Mouse (Mus musculus) intestine, embryonic 14.5 days (tissue): ENCODE results near the gene Gm20696. TPM values are rescaled to one million over a fixed set of nuclear protein-coding genes. Genes with fewer than 3 reads are reported as not detected.

Experiments used
- ATAC-seq: fragments of 200-750 bp; cut with Nextera tagmentation; replicated peaks from 2 replicates; pipeline ENCODE4 v1.8.0; 2017; ENCODE audit warnings: low read depth, moderate number of reproducible peaks, moderate TSS enrichment, moderate library complexity; ENCODE audit not compliant: low FRiP score, low TSS enrichment
- DNase-seq: peaks from one replicate; pipeline ENCODE4 v3.0.0-alpha.2; 2018; ENCODE audit warnings: low spot score
- H3K27ac ChIP-seq: fragments of 300-500 bp; sonication (generic); 2 replicates; pipeline ENCODE4 v1.5.1; 2014; ENCODE audit warnings: low read depth, mild to moderate bottlenecking, control low read depth
- H3K27me3 ChIP-seq: fragments of 300-500 bp; sonication (generic); replicated peaks from 2 replicates; pipeline ENCODE4 v1.6.1; 2014; ENCODE audit warnings: low read length, control low read depth; ENCODE audit not compliant: control insufficient read depth, insufficient read depth
- H3K36me3 ChIP-seq: fragments of 300-500 bp; sonication (generic); 2 replicates; pipeline ENCODE4 v1.6.1; 2014; ENCODE audit warnings: low read length, control low read depth; ENCODE audit not compliant: control insufficient read depth, insufficient read depth
- H3K4me1 ChIP-seq: fragments of 300-500 bp; sonication (generic); replicated peaks from 2 replicates; pipeline ENCODE4 v1.6.1; 2014; ENCODE audit warnings: low read length, control low read depth, mixed read lengths; ENCODE audit not compliant: control insufficient read depth, insufficient read depth
- H3K4me2 ChIP-seq: fragments of 300-500 bp; sonication (generic); 2 replicates; pipeline ENCODE4 v1.6.1; 2014; ENCODE audit warnings: low read length
- H3K4me3 ChIP-seq: fragments of 300-500 bp; sonication (generic); 2 replicates; pipeline ENCODE4 v1.5.1; 2014; ENCODE audit warnings: low read depth, low read length, control low read depth, mixed read lengths
- H3K9ac ChIP-seq: fragments of 300-500 bp; sonication (generic); 2 replicates; pipeline ENCODE4 v1.6.1; 2014; ENCODE audit warnings: mild to moderate bottlenecking, low read length
- H3K9me3 ChIP-seq: fragments of 300-500 bp; sonication (generic); 2 replicates; pipeline ENCODE4 v1.6.1; 2016; ENCODE audit warnings: low read length, control low read depth; ENCODE audit not compliant: control insufficient read depth
- WGBS: fragments of 180-500 bp; shearing (Covaris S2); extraction: QIAGEN DNeasy Blood & Tissue Kit; methylation state at CpG from one replicate; pipeline ENCODE4 v1.1.7; 2014; 5-methylcytosine and 5-hydroxymethylcytosine counted together
- polyA plus RNA-seq: library from polyadenylated mRNA; unstranded; fragments of >200 nt; fragmentation: Nextera tagmentation; extraction: Ambion mirVana; gene quantifications from 2 replicates; pipeline ENCODE4 v1.2.1, GENCODE M21; 2014

Gene Gm20696
- polyA plus RNA-seq, 1 experiment from 2014 or later: 6.9 TPM

DNA sequence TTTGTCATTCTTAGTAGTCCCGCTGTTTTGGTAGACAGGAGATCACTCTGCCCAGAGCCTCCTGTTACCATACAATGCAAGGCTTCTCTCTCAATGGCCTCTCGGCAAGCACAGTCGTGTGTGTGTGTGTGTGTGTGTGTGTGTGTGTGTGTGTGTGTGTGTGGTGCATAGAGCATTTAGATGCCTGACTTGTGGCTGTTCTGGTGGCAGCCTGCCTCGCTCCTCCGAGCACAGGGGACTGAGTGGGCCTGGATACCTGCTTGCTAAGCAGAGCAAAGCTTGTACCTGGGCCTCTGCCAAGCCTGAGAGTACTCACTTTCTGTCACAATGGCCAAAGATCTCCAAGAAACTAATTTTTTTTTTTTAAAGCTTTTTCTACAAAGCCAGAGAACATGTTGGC lies 67.4 kb downstream of the Gm20696 start:
- no peak overlapping the region for H3K27ac ChIP-seq
- no peak overlapping the region for H3K4me3 ChIP-seq
- H3K4me2 ChIP-seq: no peak overlapping the region
- 69% methylated on average over 5 of the region's 5 CpGs for WGBS
- ATAC-seq: no peak
- no peaks in the 10 kb centered on the region for H3K27me3 ChIP-seq
- no peak overlapping the region for H3K9ac ChIP-seq
- no peaks in the 10 kb centered on the region; the same call in 1 of the 2 replicates for H3K4me1 ChIP-seq
- H3K36me3 ChIP-seq: no peaks in the 10 kb centered on the region
- DNase-seq: no peak
- no peaks in the 10 kb centered on the region for H3K9me3 ChIP-seq

DNA sequence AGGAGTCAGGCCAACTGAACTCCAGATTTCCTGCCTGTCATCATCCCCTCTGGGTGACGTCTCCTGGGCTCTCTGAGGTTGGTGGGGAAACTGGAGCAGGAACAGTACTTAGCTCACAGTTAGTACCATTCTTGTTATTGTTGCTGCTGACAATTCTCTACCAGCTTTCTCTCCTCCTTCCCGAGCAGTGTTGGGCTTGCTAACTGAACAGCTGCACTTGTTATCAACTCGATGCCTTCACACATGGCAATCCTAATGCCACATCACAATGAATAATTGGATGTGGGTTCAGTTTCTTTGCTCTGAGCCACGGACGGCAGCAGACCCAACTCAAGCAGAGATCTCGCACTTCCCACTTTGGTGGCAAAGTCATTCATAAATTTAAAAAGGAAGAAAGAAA lies 89.6 kb downstream of the Gm20696 start:
- Histone ChIP-seq H3K9me3 (no peaks in the 10 kb centered on the region), H3K4me1 (no peaks in the 10 kb centered on the region), H3K27ac (no peak overlapping the region), H3K4me3 (no peak overlapping the region), H3K4me2 (no peak overlapping the region), H3K9ac (no peak overlapping the region), H3K36me3 (no peaks in the 10 kb centered on the region), H3K27me3 (no peaks in the 10 kb centered on the region)
- 74% methylated on average over 6 of the region's 6 CpGs for WGBS
- DNase-seq: no peak
- no peak for ATAC-seq

DNA sequence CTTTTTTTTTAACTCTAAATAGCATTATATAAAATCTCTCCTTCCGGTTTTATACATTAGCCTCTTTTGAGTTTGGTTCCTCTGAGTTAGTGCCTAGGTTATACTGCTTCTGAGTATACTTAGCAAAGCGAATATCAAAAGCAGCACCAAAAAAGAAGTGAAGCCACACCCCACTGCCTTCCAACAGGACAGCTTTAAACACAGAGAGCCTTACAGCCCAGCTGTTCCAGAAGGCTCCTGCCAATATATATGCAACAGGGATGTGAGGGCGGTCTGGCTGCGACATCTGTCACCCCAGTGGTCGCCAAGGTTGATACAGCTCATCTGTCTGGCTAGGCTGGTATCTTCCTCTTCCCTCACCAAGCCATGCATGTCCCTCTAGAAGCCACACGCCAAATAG lies 91.0 kb downstream of the Gm20696 start:
- WGBS: 80% methylated on average over 6 of the region's 6 CpGs
- no peak for DNase-seq

DNA sequence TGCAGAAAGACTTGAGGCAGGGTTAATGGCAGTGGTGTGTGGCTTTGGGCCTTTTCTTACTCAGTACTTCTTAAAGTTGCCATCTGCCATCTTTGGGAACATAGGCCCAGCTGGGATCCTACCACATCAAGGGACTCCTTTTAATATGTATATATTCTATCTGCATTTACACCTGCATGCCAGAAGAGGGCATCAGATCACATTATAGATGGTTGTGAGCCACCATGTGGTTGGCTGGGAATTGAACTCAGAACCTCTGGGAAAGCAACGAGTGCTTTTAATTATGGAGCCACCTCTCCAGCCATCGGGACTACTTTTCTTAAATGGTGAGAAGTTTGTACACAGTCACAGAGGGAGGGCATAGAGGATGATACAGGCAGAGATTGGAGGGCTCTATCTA lies 93.3 kb downstream of the Gm20696 start:
- no peaks in the 10 kb centered on the region for H3K27me3 ChIP-seq
- no peak overlapping the region for H3K4me3 ChIP-seq
- H3K4me1 ChIP-seq: no peaks in the 10 kb centered on the region
- WGBS: 88% methylated on average over 2 of the region's 2 CpGs
- ATAC-seq: no peak
- H3K9ac ChIP-seq: no peak overlapping the region
- H3K36me3 ChIP-seq: no peaks in the 10 kb centered on the region
- H3K9me3 ChIP-seq: no peaks in the 10 kb centered on the region
- H3K4me2 ChIP-seq: no peak overlapping the region
- H3K27ac ChIP-seq: no peak overlapping the region
- no peak for DNase-seq

More for the DNA sequence above, 91.0 kb downstream of the Gm20696 start:
- Histone ChIP-seq H3K27me3 (no peaks in the 10 kb centered on the region), H3K9ac (no peak overlapping the region), H3K36me3 (no peaks in the 10 kb centered on the region), H3K4me1 (no peaks in the 10 kb centered on the region), H3K9me3 (no peaks in the 10 kb centered on the region), H3K4me3 (no peak overlapping the region), H3K4me2 (no peak overlapping the region), H3K27ac (no peak overlapping the region)
- no peak for ATAC-seq

DNA sequence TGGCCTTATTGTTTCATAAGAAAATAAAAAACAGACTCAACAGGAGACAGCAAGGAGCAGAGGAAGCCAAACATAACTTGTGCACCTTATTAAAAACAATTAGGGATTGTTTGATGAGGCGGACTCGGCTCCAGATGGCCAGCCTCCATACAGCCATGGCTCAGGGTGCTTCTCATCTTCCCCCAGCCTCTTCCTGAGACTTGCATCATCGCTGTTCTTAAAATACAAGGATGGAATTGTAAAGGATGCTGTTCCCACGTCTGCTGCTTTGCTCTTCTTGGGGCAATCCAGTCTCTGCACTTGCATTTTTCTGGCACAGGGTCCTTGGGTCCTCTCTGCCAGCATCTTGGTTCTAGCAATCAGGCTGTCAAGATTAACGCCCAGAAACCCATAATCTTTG lies 94.5 kb downstream of the Gm20696 start:
- no peaks in the 10 kb centered on the region for H3K4me1 ChIP-seq
- no peak overlapping the region for H3K27ac ChIP-seq
- ATAC-seq: no peak
- H3K4me3 ChIP-seq: no peak overlapping the region
- no peaks in the 10 kb centered on the region for H3K36me3 ChIP-seq
- no peak overlapping the region for H3K4me2 ChIP-seq
- H3K27me3 ChIP-seq: no peaks in the 10 kb centered on the region
- 72% methylated on average over 5 of the region's 5 CpGs for WGBS
- H3K9me3 ChIP-seq: no peaks in the 10 kb centered on the region
- DNase-seq: no peak
- H3K9ac ChIP-seq: no peak overlapping the region

DNA sequence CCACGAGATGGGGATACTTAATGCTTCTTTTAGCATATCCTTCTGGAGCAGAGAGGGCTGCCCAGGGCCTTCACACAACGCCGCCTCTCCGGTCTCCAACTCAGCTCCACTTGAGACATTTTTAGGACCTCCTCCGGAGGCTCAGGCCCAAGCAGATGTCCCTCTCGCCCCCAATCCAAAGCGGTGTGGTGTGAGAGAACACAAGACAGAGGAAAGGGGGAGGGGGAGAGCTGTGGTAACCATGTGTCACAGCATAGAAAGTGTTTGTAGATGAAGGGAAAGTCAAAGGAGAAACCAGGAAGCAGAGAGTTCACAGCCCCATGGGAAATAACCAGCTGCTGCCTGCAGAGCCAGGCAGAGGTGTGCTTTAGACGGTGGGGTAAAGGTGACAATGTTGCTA lies 99.7 kb downstream of the Gm20696 start:
- H3K27ac ChIP-seq: no peak overlapping the region
- 59% methylated on average over 8 of the region's 8 CpGs for WGBS
- no peaks in the 10 kb centered on the region for H3K36me3 ChIP-seq
- H3K4me1 ChIP-seq: no peaks in the 10 kb centered on the region
- no peak for ATAC-seq
- H3K4me3 ChIP-seq: no peak overlapping the region
- H3K4me2 ChIP-seq: no peak overlapping the region
- no peak overlapping the region for H3K9ac ChIP-seq
- no peak for DNase-seq
- H3K27me3 ChIP-seq: no peaks in the 10 kb centered on the region
- no peaks in the 10 kb centered on the region for H3K9me3 ChIP-seq

DNA sequence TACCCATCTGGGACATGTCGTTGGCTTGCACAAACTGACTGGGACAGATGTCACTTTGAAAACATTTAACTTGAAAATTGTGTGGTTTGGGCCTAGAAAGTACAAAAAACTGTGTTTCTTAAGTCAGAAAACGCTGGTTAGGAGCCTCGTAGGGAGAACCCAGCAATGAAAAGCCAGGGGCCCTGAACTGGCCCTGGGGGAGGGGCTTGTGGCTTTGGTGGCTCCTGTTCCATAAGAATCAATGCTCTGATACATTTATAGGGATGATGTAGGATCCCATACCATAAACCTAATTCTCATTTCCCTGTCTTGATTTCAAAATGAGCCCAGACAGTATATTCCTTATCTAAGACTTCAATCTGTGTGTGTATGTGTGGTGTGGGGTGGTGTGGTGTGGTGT lies 101.8 kb downstream of the Gm20696 start:
- Histone ChIP-seq H3K9ac (no peak overlapping the region), H3K4me1 (no peaks in the 10 kb centered on the region), H3K4me3 (no peak overlapping the region), H3K9me3 (no peaks in the 10 kb centered on the region), H3K36me3 (no peaks in the 10 kb centered on the region), H3K27ac (no peak overlapping the region), H3K4me2 (no peak overlapping the region), H3K27me3 (no peaks in the 10 kb centered on the region)
- 78% methylated on average over 3 of the region's 3 CpGs for WGBS
- ATAC-seq (no peak), DNase-seq (no peak)

DNA sequence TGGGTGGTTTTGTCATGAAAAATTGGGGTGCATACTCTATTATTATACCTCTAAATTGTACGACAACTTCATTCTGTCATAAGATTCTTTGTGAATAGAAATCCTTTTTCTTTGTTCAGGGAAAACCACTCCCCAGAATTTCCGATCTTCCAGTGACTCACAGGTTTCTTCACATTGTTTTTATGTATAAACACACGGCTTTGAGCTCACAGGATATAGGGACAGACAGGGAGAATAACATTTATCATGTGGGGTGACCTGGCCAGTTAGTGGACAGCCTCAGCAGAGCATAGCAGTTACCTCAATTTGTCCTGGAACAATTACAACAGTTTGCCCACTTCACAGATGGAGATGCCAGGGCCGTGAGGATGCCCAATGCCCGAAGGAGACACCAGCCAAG lies 109.6 kb downstream of the Gm20696 start:
- ATAC-seq (no peak), DNase-seq (no peak)
- Histone ChIP-seq H3K4me1 (no peaks in the 10 kb centered on the region), H3K27ac (no peak overlapping the region), H3K36me3 (no peaks in the 10 kb centered on the region), H3K9me3 (no peaks in the 10 kb centered on the region), H3K4me2 (no peak overlapping the region), H3K4me3 (no peak overlapping the region), H3K27me3 (no peaks in the 10 kb centered on the region), H3K9ac (no peak overlapping the region)
- 85% methylated on average over 5 of the region's 5 CpGs for WGBS

DNA sequence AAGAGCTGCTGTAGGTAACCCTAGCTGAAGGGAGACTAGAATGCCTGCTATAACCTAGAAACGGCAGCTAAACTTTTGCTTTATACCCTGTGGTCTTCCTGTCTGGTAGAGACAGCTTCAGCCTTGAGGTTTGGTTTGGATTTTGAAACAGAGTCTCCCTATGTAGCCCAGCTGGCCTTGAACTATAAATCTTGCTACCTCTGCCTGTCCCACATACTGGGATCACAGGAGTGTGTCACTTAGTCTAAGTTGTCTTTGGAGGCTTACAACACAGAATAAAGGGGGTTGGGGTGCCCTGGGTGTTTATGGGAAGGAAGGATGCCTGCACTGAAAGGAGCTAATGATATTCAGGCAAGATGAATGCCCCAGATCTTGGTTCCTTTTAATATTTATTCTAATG lies 113.8 kb downstream of the Gm20696 start:
- H3K4me3 ChIP-seq: no peak overlapping the region
- H3K36me3 ChIP-seq: no peaks in the 10 kb centered on the region
- DNase-seq (no peak), ATAC-seq (no peak)
- H3K27me3 ChIP-seq: no peaks in the 10 kb centered on the region
- no peaks in the 10 kb centered on the region for H3K4me1 ChIP-seq
- no peak overlapping the region for H3K9ac ChIP-seq
- no peak overlapping the region for H3K4me2 ChIP-seq
- no peak overlapping the region for H3K27ac ChIP-seq
- WGBS: 68% methylated on average over 1 of the region's 1 CpGs
- no peaks in the 10 kb centered on the region for H3K9me3 ChIP-seq
